Mouse (Mus musculus) liver, embryonic 14.5 days (tissue): ENCODE data around the gene Gm14151. TPM values are rescaled to one million over a fixed set of nuclear protein-coding genes. Genes with fewer than 3 reads are reported as not detected.

ENCODE experiments used
- ATAC-seq: fragments of 200-750 bp; cut with Nextera tagmentation; 2 replicates; pipeline ENCODE4 v1.8.0; 2017; ENCODE audit warnings: moderate number of reproducible peaks, mild to moderate bottlenecking, moderate library complexity; ENCODE audit not compliant: insufficient read depth
- DNase-seq, 3 experiments: peaks; one replicate each; pipeline ENCODE4 v3.0.0-alpha.2; 2012 to 2013; ENCODE audit warnings: low read depth in 3 of 3, low spot score in 3 of 3
- H3K27ac ChIP-seq: fragments of 300-500 bp; sonication (generic); 2 replicates; pipeline ENCODE4 v1.5.1; 2014; ENCODE audit warnings: moderate library complexity, mild to moderate bottlenecking, control low read depth, inconsistent platforms
- H3K27me3 ChIP-seq: fragments of 300-500 bp; sonication (generic); 2 replicates; pipeline ENCODE4 v1.6.1; 2014; ENCODE audit warnings: mild to moderate bottlenecking, low read length, moderate library complexity; ENCODE audit not compliant: control insufficient read depth, insufficient read depth
- H3K36me3 ChIP-seq: fragments of 300-500 bp; sonication (generic); replicated peaks from 2 replicates; pipeline ENCODE4 v1.6.1; 2014; ENCODE audit warnings: low read depth; ENCODE audit not compliant: control insufficient read depth, insufficient read depth
- H3K4me1 ChIP-seq, 2 experiments: fragments of 200-500 bp in 1 of 2; fragments of 300-500 bp in 1 of 2; sonication (generic) in 1 of 2; replicated peaks; 2 replicates each; pipeline ENCODE4 v1.6.1; 2012 to 2014; ENCODE audit warnings: antibody characterized with exemption in 1 of 2, inconsistent platforms in 1 of 2, low read length in 1 of 2; ENCODE audit not compliant: control insufficient read depth in 2 of 2, insufficient read depth in 2 of 2
- H3K4me2 ChIP-seq: fragments of 300-500 bp; sonication (generic); 2 replicates; pipeline ENCODE4 v1.6.1; 2014; ENCODE audit warnings: low read depth, mild to moderate bottlenecking, control low read depth, moderate library complexity
- H3K4me3 ChIP-seq, 2 experiments: fragments of 200-500 bp in 1 of 2; fragments of 300-500 bp in 1 of 2; sonication (generic) in 1 of 2; 2 replicates each; pipeline ENCODE4 v1.5.1; 2012 to 2014; ENCODE audit warnings: low read depth in 2 of 2, low read length in 2 of 2, mild to moderate bottlenecking in 2 of 2, control low read depth in 1 of 2, inconsistent platforms in 1 of 2, moderate library complexity in 1 of 2; ENCODE audit not compliant: insufficient read depth in 1 of 2
- H3K9ac ChIP-seq: fragments of 300-500 bp; sonication (generic); replicated peaks from 2 replicates; pipeline ENCODE4 v1.6.1; 2014; ENCODE audit warnings: mild to moderate bottlenecking, control low read depth, moderate library complexity
- H3K9me3 ChIP-seq: fragments of 300-500 bp; sonication (generic); 2 replicates; pipeline ENCODE4 v1.6.1; 2016; ENCODE audit warnings: low read length, mixed read lengths; ENCODE audit not compliant: control insufficient read depth
- CTCF ChIP-seq: IDR thresholded peaks from 2 replicates; pipeline ENCODE4 v1.5.1; 2016; ENCODE audit warnings: antibody characterized with exemption, low read depth, control low read depth
- EP300 ChIP-seq: IDR thresholded peaks from 2 replicates; pipeline ENCODE4 v1.6.1; 2016; ENCODE audit warnings: antibody characterized with exemption, low read depth
- whole genome bisulfite sequencing: fragments of 180-500 bp; shearing (Covaris S2); extraction: QIAGEN DNeasy Blood & Tissue Kit; methylation state at CpG from one replicate; pipeline ENCODE4 v1.1.7; 2014; ENCODE audit not compliant: insufficient replicate concordance; 5-methylcytosine and 5-hydroxymethylcytosine counted together
- polyA plus RNA-seq, 2 experiments: library from polyadenylated mRNA; depleted of rRNA in 1 of 2; stranded (reverse) in 1 of 2; unstranded in 1 of 2; fragments of >200 nt; fragmentation: Nextera tagmentation in 1 of 2; extraction: Ambion mirVana in 1 of 2; gene quantifications; 2 replicates each; pipeline versions ENCODE4 v1.2.1 to v1.2.3; 2012 to 2014

The Gm14151 gene
- polyA plus RNA-seq, 2 experiments = not detected

GRCm38 (mm10) chr2:151039232-151039695 lies 52.9 kb downstream of the Gm14151 start, which contains the start of the genes Ninl and Nanp:
Gene Ninl, minus strand, starts transcription at chr2:151039382.
Gene Nanp, minus strand, starts transcription at chr2:151039398.
- peak; percentile 89 to 94 (median 93) for DNase-seq
- Histone ChIP-seq H3K4me1 (peaks cover 19 to 29% of the 10 kb centered on the region in 2 experiments), H3K4me2 (peak within 1 kb of the TSS; percentile 96), H3K27ac (peak within 1 kb of the TSS; percentile 98), H3K27me3 (no peaks in the 10 kb centered on the region), H3K4me3 (peak within 1 kb of the TSS; percentile 89 to 91), H3K9ac (peak within 1 kb of the TSS; percentile 100), H3K9me3 (no peaks in the 10 kb centered on the region), H3K36me3 (peaks cover 1% of the 10 kb centered on the region)
- ATAC-seq = peak; percentile 81
- WGBS = 1% methylated on average over 34 of the region's 34 CpGs
- no peak for TF ChIP-seq CTCF
- TF ChIP-seq EP300 = peak; percentile 62

GRCm38 (mm10) chr2:151038811-151039222 lies 53.3 kb downstream of the Gm14151 start:
- DNase-seq = peak; percentile 7 to 31 (median 9)
- peaks cover 22 to 33% of the 10 kb centered on the region in 2 experiments for H3K4me1 ChIP-seq
- peak overlapping the region; percentile 98 for H3K27ac ChIP-seq
- TF ChIP-seq CTCF = no peak
- TF ChIP-seq EP300 = no peak
- H3K4me3 ChIP-seq = peak overlapping the region; percentile 89 to 91
- H3K9me3 ChIP-seq = no peaks in the 10 kb centered on the region
- H3K27me3 ChIP-seq = no peaks in the 10 kb centered on the region
- peak overlapping the region; percentile 100 for H3K9ac ChIP-seq
- H3K36me3 ChIP-seq = peaks cover 5% of the 10 kb centered on the region
- peak overlapping the region; percentile 96 for H3K4me2 ChIP-seq
- 0% methylated on average over 30 of the region's 30 CpGs for WGBS
- ATAC-seq = peak; percentile 37

GRCm38 (mm10) chr2:151037876-151038552 lies 54.1 kb downstream of the Gm14151 start:
- Histone ChIP-seq H3K4me2 (peak overlapping the region; percentile 96), H3K36me3 (peaks cover 5% of the 10 kb centered on the region), H3K9ac (peak overlapping the region; percentile 100), H3K27ac (peak overlapping the region; percentile 98), H3K4me1 (peaks cover 22 to 34% of the 10 kb centered on the region in 2 experiments), H3K27me3 (no peaks in the 10 kb centered on the region), H3K9me3 (no peaks in the 10 kb centered on the region), H3K4me3 (peak overlapping the region; percentile 89 to 91)
- 14% methylated on average over 18 of the region's 18 CpGs for WGBS
- peak; percentile 80 for ATAC-seq
- DNase-seq = peak; percentile 81 to 89 (median 87)
- TF ChIP-seq CTCF = 0 out of 2 replicates have a peak, but pooled peaks have one; percentile 1
- TF ChIP-seq EP300 = peak; percentile 93

- H3K27ac ChIP-seq = peak overlapping the region; percentile 98
- peak overlapping the region; percentile 89 to 91 for H3K4me3 ChIP-seq
- peak; percentile 44; the same call in 1 of the 2 replicates for ATAC-seq
- TF ChIP-seq EP300 (peak; percentile 67), CTCF (no peak)
- peaks cover 22 to 34% of the 10 kb centered on the region in 2 experiments for H3K4me1 ChIP-seq
- DNase-seq = peak; percentile 54 to 60 (median 56)
- 19% methylated on average over 1 of the region's 1 CpGs for WGBS
- H3K27me3 ChIP-seq = no peaks in the 10 kb centered on the region
- H3K9ac ChIP-seq = peak overlapping the region; percentile 100
- H3K9me3 ChIP-seq = no peaks in the 10 kb centered on the region
- peaks cover 5% of the 10 kb centered on the region for H3K36me3 ChIP-seq
- peak overlapping the region; percentile 96 for H3K4me2 ChIP-seq
Measured at GRCm38 (mm10) chr2:151037292-151037691, 54.9 kb downstream of the Gm14151 start.

Other genes starting within 250 kb of the Gm14151 start
- gene Abhd12, start 187.6 kb downstream of the Gm14151 start, polyA plus RNA-seq (2012; rRNA removed) = 9.7 and 10.9 TPM in 2 replicates
- gene Abhd12, start 187.6 kb downstream of the Gm14151 start, polyA plus RNA-seq (2014; fragmentation: Nextera tagmentation; extraction: Ambion mirVana) = 14.8 and 17.9 TPM in 2 replicates
- gene Gins1, start 186.9 kb downstream of the Gm14151 start, polyA plus RNA-seq (2012; rRNA removed) = 20.0 and 30.7 TPM in 2 replicates
- 48.5 and 50.2 TPM in 2 replicates for gene Gins1, start 186.9 kb downstream of the Gm14151 start, polyA plus RNA-seq (2014; fragmentation: Nextera tagmentation; extraction: Ambion mirVana)
- 7.2 and 17.3 TPM in 2 replicates for gene Ninl, start 53.0 kb downstream of the Gm14151 start, polyA plus RNA-seq (2012; rRNA removed)
- 7.0 and 9.8 TPM in 2 replicates for gene Ninl, start 53.0 kb downstream of the Gm14151 start, polyA plus RNA-seq (2014; fragmentation: Nextera tagmentation; extraction: Ambion mirVana)
- gene Nanp, start 53.0 kb downstream of the Gm14151 start, polyA plus RNA-seq (2012; rRNA removed) = 17.9 and 28.8 TPM in 2 replicates
- 76.9 and 81.4 TPM in 2 replicates for gene Nanp, start 53.0 kb downstream of the Gm14151 start, polyA plus RNA-seq (2014; fragmentation: Nextera tagmentation; extraction: Ambion mirVana)
- not detected in 2 replicates for gene Gm14147, start 5.9 kb upstream of the Gm14151 start, polyA plus RNA-seq (2012; rRNA removed)
- gene Gm14147, start 5.9 kb upstream of the Gm14151 start, polyA plus RNA-seq (2014; fragmentation: Nextera tagmentation; extraction: Ambion mirVana) = not detected in 2 replicates